Mouse (Mus musculus) megakaryocyte, embryonic 14.5 days (primary cell): ENCODE data around the gene Ndufv2.

ENCODE experiments used
- FLI1 ChIP-seq: IDR thresholded peaks from 2 replicates; pipeline ENCODE4 v1.6.1; 2012; ENCODE audit warnings: low read length, inconsistent platforms, mixed read lengths
- GATA1 ChIP-seq: IDR thresholded peaks from 3 replicates; pipeline ENCODE4 v1.6.1; 2012; ENCODE audit warnings: mixed read lengths, low read length, inconsistent platforms, borderline replicate concordance

GRCm38 (mm10) chr17:66123066-66123815 is 21.9 kb upstream of the Ndufv2 start, which contains the start of gene Ddx11:
- TF ChIP-seq GATA1 (no peak), FLI1 (no peak)
